Mouse (Mus musculus) stomach, embryonic 16.5 days (tissue): Measurements from ENCODE around the gene Oscp1. TPM values are rescaled to one million over a fixed set of nuclear protein-coding genes. Genes with fewer than 3 reads are reported as not detected.

Source experiments
- polyA plus RNA-seq: library from polyadenylated mRNA; unstranded; fragments of >200 nt; fragmentation: Nextera tagmentation; extraction: Ambion mirVana; gene quantifications from 2 replicates; pipeline ENCODE4 v1.2.1, GENCODE M21; 2015

Oscp1 gene
- polyA plus RNA-seq, 1 experiment from 2014 or later, result 12.5 TPM

Other genes starting within 250 kb of the Oscp1 start
- 1.3 and 2.1 TPM in 2 replicates for gene Csf3r, start 34.0 kb upstream of the Oscp1 start, polyA plus RNA-seq
- gene Mrps15, start 11.6 kb upstream of the Oscp1 start, polyA plus RNA-seq, result 114 and 131 TPM in 2 replicates
- gene Lsm10, start 38.1 kb downstream of the Oscp1 start, polyA plus RNA-seq, result 49.4 and 52.4 TPM in 2 replicates
- gene Stk40, start 45.4 kb downstream of the Oscp1 start, polyA plus RNA-seq, result 28.4 and 29.6 TPM in 2 replicates
- 46.4 and 49.7 TPM in 2 replicates for gene Eva1b, start 89.2 kb downstream of the Oscp1 start, polyA plus RNA-seq
- gene Sh3d21, start 104.9 kb downstream of the Oscp1 start, polyA plus RNA-seq, result 7.3 and 8.6 TPM in 2 replicates
- gene Thrap3, start 144.2 kb downstream of the Oscp1 start, polyA plus RNA-seq, result 164 and 176 TPM in 2 replicates
- gene Map7d1, start 197.8 kb downstream of the Oscp1 start, polyA plus RNA-seq, result 14.4 and 20.0 TPM in 2 replicates
- gene Trappc3, start 203.8 kb downstream of the Oscp1 start, polyA plus RNA-seq, result 97.2 and 103 TPM in 2 replicates
- 7.6 and 11.1 TPM in 2 replicates for gene Col8a2, start 228.2 kb downstream of the Oscp1 start, polyA plus RNA-seq